Comparison of ENCODE assay signal across 8 mouse cellular contexts in genomic region chr4:137851484-137851883, GRCm38 (mm10). TPM values are rescaled to one million over a fixed set of nuclear protein-coding genes. Genes with fewer than 3 reads are reported as not detected.
DNase-seq lines count a peak whose midpoint lies in the region; ATAC-seq lines count a peak whose summit lies in the region.

No protein-coding gene starts in this region.

- DNase-seq in CD4-positive, CD25-positive, alpha-beta regulatory T cell, adult 2 months (ENCODE audit: low read depth, low spot score): peak; percentile 70
- peak; percentile 73 for DNase-seq in left cerebral cortex, postnatal 4 days
- no peak for DNase-seq in left cerebral cortex, adult 18-20 months (ENCODE audit: low spot score in 2 of 2)
- peak; percentile 77 for DNase-seq in adrenal gland, adult 2 months
- peak; percentile 44 for DNase-seq in gastrocnemius, postnatal 25 days
- peak; percentile 88 for DNase-seq in lung, postnatal 36 days
- DNase-seq in frontal cortex, adult 2 months (ENCODE audit: extremely low spot score in 1 of 2, low spot score in 1 of 2): no peak

- intact Hi-C loops in left cerebral cortex, postnatal 4 days (cut with DNase I): loop anchor here (5.0 kb wide), 1 partner anchor 56 kb away; no protein-coding TSS in a partner anchor

- no peak for ATAC-seq in CD4-positive, CD25-positive, alpha-beta regulatory T cell, adult 4 months

RNA-seq across cellular contexts. Expression of gene Ece1, which starts 10.6 kb away (rescaled TPM):
- polyA plus RNA-seq in CD4-positive, CD25-positive, alpha-beta regulatory T cell, adult 4 months (2017; shearing (Covaris generic)): 10 to 100 TPM; 15.9 to 23.4 TPM
- total RNA-seq in left cerebral cortex, postnatal 4 days (2021): 10 to 100 TPM; 47.3 to 49.5 TPM
- 10 to 100 TPM; 82.0 to 87.9 TPM for total RNA-seq in left cerebral cortex, adult 18-20 months (2021)
- 100 to 1,000 TPM; 228 to 424 TPM for total RNA-seq in adrenal gland, adult 2 months (2021)
- polyA plus RNA-seq in adrenal gland, adult 2 months (2012; rRNA removed): 50.0 and 414 TPM in 2 replicates
- total RNA-seq in gastrocnemius, postnatal 25 days (2021): 10 to 100 TPM; 47.6 to 54.2 TPM
- 24.6 and 29.5 TPM in 2 replicates for polyA plus RNA-seq in frontal cortex, adult 2 months (2012; rRNA removed)

RNA-seq across cellular contexts. Expression of gene Alpl, which starts 55.3 kb away (rescaled TPM):
- polyA plus RNA-seq in CD4-positive, CD25-positive, alpha-beta regulatory T cell, adult 4 months (2017; shearing (Covaris generic)): 1 to 10 TPM; 1.5 to 2.8 TPM
- 1 to 10 TPM; 6.6 to 9.3 TPM for total RNA-seq in left cerebral cortex, postnatal 4 days (2021)
- 10 to 100 TPM; 10.0 to 11.0 TPM for total RNA-seq in left cerebral cortex, adult 18-20 months (2021)
- total RNA-seq in adrenal gland, adult 2 months (2021): 10 to 100 TPM in 1 of 2 experiments, 1 to 10 TPM in 1; 6.1 to 59.6 TPM
- polyA plus RNA-seq in adrenal gland, adult 2 months (2012; rRNA removed): 4.7 and 7.4 TPM in 2 replicates
- total RNA-seq in gastrocnemius, postnatal 25 days (2021): 10 to 100 TPM; 13.1 to 14.4 TPM
- polyA plus RNA-seq in frontal cortex, adult 2 months (2012; rRNA removed): 12.3 and 13.5 TPM in 2 replicates

Comparison
In these comparisons a context has a peak if more than half of its experiments do, and no peak if none do; other contexts are left out.
1. DNase-seq: peak in CD4-positive, CD25-positive, alpha-beta regulatory T cell, adult 2 months (single experiment), left cerebral cortex, postnatal 4 days (single experiment), adrenal gland, adult 2 months (single experiment), gastrocnemius, postnatal 25 days (single experiment) and lung, postnatal 36 days (single experiment); none in left cerebral cortex, adult 18-20 months (0 of 2) and frontal cortex, adult 2 months (0 of 2).